17 mouse cellular contexts compared by ENCODE assay signal in the genomic region with DNA sequence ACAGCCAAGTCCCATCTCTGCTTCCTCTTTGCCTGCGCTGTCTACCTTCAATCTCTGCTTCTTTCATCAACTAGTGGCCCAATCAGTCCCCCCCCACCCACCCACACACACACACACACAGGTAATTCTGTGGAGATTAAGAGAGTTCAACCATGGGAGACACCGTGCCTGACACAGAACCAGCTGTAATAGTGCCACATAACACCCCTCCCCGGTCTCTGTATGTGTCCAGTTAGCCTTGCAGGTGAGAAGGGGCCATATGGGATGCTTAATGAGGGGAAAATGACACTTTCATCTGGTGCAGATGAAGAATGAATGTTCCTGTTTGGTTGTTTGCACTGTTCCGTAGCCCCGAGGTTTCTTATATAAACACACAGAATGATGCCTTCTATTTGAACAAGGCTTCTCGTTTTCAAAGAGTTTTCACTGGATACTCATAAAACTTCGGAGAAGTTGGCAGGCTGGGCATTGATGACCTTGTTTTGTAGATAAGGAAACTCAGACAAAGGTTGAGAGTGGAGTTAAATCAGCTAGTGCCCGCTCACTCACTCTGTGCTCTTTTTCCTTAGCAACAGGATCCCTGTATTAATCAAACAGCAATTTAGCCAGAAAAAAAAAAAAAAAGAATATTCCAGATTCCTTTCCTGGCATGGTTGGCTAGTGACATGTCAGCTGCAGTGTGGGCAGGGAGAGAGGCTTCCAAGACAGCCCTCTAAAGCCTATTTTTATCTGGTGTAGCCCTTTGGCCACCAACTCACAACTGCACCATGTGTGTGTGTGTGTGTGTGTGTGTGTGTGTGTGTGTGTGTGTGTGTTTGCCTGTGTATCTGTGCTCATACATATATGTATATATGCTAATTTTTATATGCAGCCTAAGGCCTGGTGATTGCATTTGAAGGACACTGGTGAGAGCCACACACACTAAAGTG. TPM values are rescaled to one million over a fixed set of nuclear protein-coding genes. Genes with fewer than 3 reads are reported as not detected.
A peak's percentile ranks its signal among the peaks of the same experiment; 100 is the strongest.
DNase-seq lines count a peak whose midpoint lies in the region; ATAC-seq and TF ChIP-seq lines count a peak whose summit lies in the region.
"Had no signal": no experiment of that assay in that cellular context is flagged by ENCODE, and none has a peak within 500 bp of the region (broad histone marks: within the 10 kb centered on the region; RNA-seq: fewer than 3 reads in every experiment).

No protein-coding gene starts in this region.

- no peak for ATAC-seq in midbrain, embryonic 11.5 days (ENCODE audit: low FRiP score)

- no peaks in the 10 kb centered on the region for H3K79me2 ChIP-seq in myocyte (ENCODE audit: control insufficient read depth, insufficient read depth)

- no peak for TF ChIP-seq CTCF in layer of hippocampus, adult 2 months (conservative IDR thresholded peaks at IDR 0.05)

- H3K9ac ChIP-seq in midbrain, embryonic 11.5 days (ENCODE audit: low read length) = no peak overlapping the region
- H3K9ac ChIP-seq: forebrain, embryonic 12.5 days; hindbrain, embryonic 15.5 days; limb, embryonic 13.5 days; neural tube, embryonic 13.5 days had no signal

- H3ac ChIP-seq in myocyte (ENCODE audit: control insufficient read depth, insufficient read length) = no peak overlapping the region

- H3K9me3 ChIP-seq in midbrain, embryonic 11.5 days (ENCODE audit: control insufficient read depth, low read length) = no peaks in the 10 kb centered on the region
- H3K9me3 ChIP-seq: hindbrain, embryonic 15.5 days had no signal

- peak overlapping the region; percentile 23; the same call in 1 of the 2 replicates for H3K27ac ChIP-seq in layer of hippocampus, adult 2 months
- no peak overlapping the region for H3K27ac ChIP-seq in midbrain, embryonic 11.5 days (ENCODE audit: low read depth, low read length)
- H3K27ac ChIP-seq: forebrain, embryonic 12.5 days; hindbrain, embryonic 15.5 days; limb, embryonic 13.5 days; neural tube, embryonic 13.5 days had no signal

- H3K4me3 ChIP-seq in layer of hippocampus, adult 2 months = no peak overlapping the region
- no peak overlapping the region for H3K4me3 ChIP-seq in myocyte
- no peak overlapping the region for H3K4me3 ChIP-seq in midbrain, embryonic 11.5 days (ENCODE audit: low read depth, low read length)
- H3K4me3 ChIP-seq: forebrain, embryonic 12.5 days; hindbrain, embryonic 15.5 days; limb, embryonic 13.5 days; neural tube, embryonic 13.5 days had no signal

- 80% methylated on average over 8 of the region's 8 CpGs for WGBS in midbrain, embryonic 11.5 days

- DNase-seq in layer of hippocampus, adult 2 months (ENCODE audit: low spot score in 2 of 2) = no peak
- no peak for DNase-seq in layer of hippocampus, postnatal 25 days (ENCODE audit: extremely low spot score in 1 of 2, low spot score in 1 of 2)
- DNase-seq in Muller cell, postnatal 12 days (ENCODE audit: inconsistent ontology term) = peak; percentile 59
- DNase-seq in adrenal gland, postnatal 14 days = peak; percentile 74
- DNase-seq in spleen, postnatal 10 days (ENCODE audit: low spot score in 2 of 2) = no peak
- no peak for DNase-seq in midbrain, embryonic 11.5 days (ENCODE audit: low spot score, missing footprints)
- no peak for DNase-seq in T-cell, adult 2 months (ENCODE audit: low spot score)
- DNase-seq: B cell, adult 2 months; cerebellum, postnatal 14 days; embryo, embryonic 11 days; gastrocnemius, postnatal 14 days; kidney, adult 8-10 months had no signal

- TF ChIP-seq POLR2A in myocyte (IDR thresholded peaks at IDR 0.05; ENCODE audit: insufficient read length, low read depth) = no peak

- H3K36me3 ChIP-seq in myocyte (ENCODE audit: control insufficient read depth, insufficient read depth) = no peaks in the 10 kb centered on the region
- no peaks in the 10 kb centered on the region for H3K36me3 ChIP-seq in midbrain, embryonic 11.5 days (ENCODE audit: control insufficient read depth, insufficient read depth, low read length)
- H3K36me3 ChIP-seq: forebrain, embryonic 12.5 days; hindbrain, embryonic 15.5 days; limb, embryonic 13.5 days; neural tube, embryonic 13.5 days had no signal

- H3K4me1 ChIP-seq in midbrain, embryonic 11.5 days (ENCODE audit: control insufficient read depth, insufficient read depth, low read length) = no peaks in the 10 kb centered on the region
- H3K4me1 ChIP-seq: forebrain, embryonic 12.5 days had no signal

- H3K4me2 ChIP-seq in myocyte (ENCODE audit: low read depth) = peak overlapping the region; percentile 63
- H3K4me2 ChIP-seq in midbrain, embryonic 11.5 days = no peak overlapping the region
- H3K4me2 ChIP-seq: forebrain, embryonic 12.5 days; hindbrain, embryonic 15.5 days; limb, embryonic 13.5 days; neural tube, embryonic 13.5 days had no signal

- no peaks in the 10 kb centered on the region for H3K27me3 ChIP-seq in myocyte (ENCODE audit: control insufficient read depth, insufficient read depth, insufficient read length)
- no peaks in the 10 kb centered on the region for H3K27me3 ChIP-seq in midbrain, embryonic 11.5 days (ENCODE audit: control insufficient read depth, insufficient read depth, low read length)
- H3K27me3 ChIP-seq: hindbrain, embryonic 15.5 days; limb, embryonic 13.5 days; neural tube, embryonic 13.5 days had no signal

TF ChIP-seq in myocyte, 11 proteins besides CTCF, POLR2A, EP300 and RAD21:
- TF ChIP-seq E2F4 (IDR thresholded peaks at IDR 0.05; ENCODE audit: insufficient read depth) (no peak), MAX (IDR thresholded peaks at IDR 0.05; ENCODE audit: low read depth) (no peak), TCF12 (IDR thresholded peaks at IDR 0.05; ENCODE audit: insufficient read depth, poor library complexity, severe bottlenecking) (no peak), MYOD1 (IDR thresholded peaks at IDR 0.05; ENCODE audit: control insufficient read depth in 1 of 3, insufficient read length in 2 of 3, low read depth in 2 of 3) (peak in 1 of 3 experiments; percentile 52), MYOG (IDR thresholded peaks at IDR 0.05; ENCODE audit: control insufficient read depth in 1 of 3, insufficient read depth in 1 of 3, insufficient read length in 2 of 3, low read depth in 2 of 3) (peak in 2 of 3 experiments; percentile 31 to 56)

RNA-seq across cellular contexts. Expression of a gene that starts 47.7 kb away (rescaled TPM):
- total RNA-seq in layer of hippocampus, adult 2 months (2021) = 10 to 100 TPM; 21.1 to 25.8 TPM
- total RNA-seq in layer of hippocampus, postnatal 25 days (2021) = 10 to 100 TPM; 27.2 to 35.7 TPM
- 172 and 173 TPM in 2 replicates for total RNA-seq in adrenal gland, postnatal 14 days (2021)
- 50.4 TPM for polyA plus RNA-seq in myocyte (2012; fragmentation: generic; extraction: Trizol)
- polyA plus RNA-seq in midbrain, embryonic 11.5 days (2014; fragmentation: Nextera tagmentation; extraction: Ambion mirVana) = 28.5 and 28.7 TPM in 2 replicates

Comparison
In these comparisons a context has a peak if more than half of its experiments do, and no peak if none do; other contexts are left out.
1. DNase-seq: peak in Muller cell, postnatal 12 days (single experiment) and adrenal gland, postnatal 14 days (single experiment); none in layer of hippocampus, adult 2 months (0 of 2), layer of hippocampus, postnatal 25 days (0 of 2), spleen, postnatal 10 days (0 of 2), midbrain, embryonic 11.5 days (single experiment) and T-cell, adult 2 months (single experiment).